Mouse (Mus musculus) kidney, adult 2 months (tissue): ENCODE results near the gene Ankrd39. TPM values are rescaled to one million over a fixed set of nuclear protein-coding genes. Genes with fewer than 3 reads are reported as not detected.
A peak's percentile ranks its signal among the peaks of the same experiment; 100 is the strongest.

Source experiments
- DNase-seq: peaks from one replicate; pipeline ENCODE4 v3.0.0; 2021
- H3K27ac ChIP-seq: fragments of 200-500 bp; 2 replicates; pipeline ENCODE4 v1.5.1; 2012; ENCODE audit warnings: low read depth, low read length, control low read depth, inconsistent platforms; ENCODE audit not compliant: insufficient read depth
- H3K27me3 ChIP-seq: fragments of 200-500 bp; replicated peaks from 2 replicates; pipeline ENCODE4 v1.6.1; 2012; ENCODE audit warnings: mild to moderate bottlenecking, moderate library complexity, low read length, inconsistent platforms; ENCODE audit not compliant: control insufficient read depth, insufficient read depth
- H3K36me3 ChIP-seq: fragments of 200-500 bp; 2 replicates; pipeline ENCODE4 v1.6.1; 2012; ENCODE audit warnings: mild to moderate bottlenecking, moderate library complexity, low read length, inconsistent platforms; ENCODE audit not compliant: control insufficient read depth, insufficient read depth
- H3K4me1 ChIP-seq: fragments of 200-500 bp; 2 replicates; pipeline ENCODE4 v1.6.1; 2011; ENCODE audit warnings: low read length; ENCODE audit not compliant: control insufficient read depth, insufficient read depth
- H3K4me3 ChIP-seq: fragments of 200-500 bp; 2 replicates; pipeline ENCODE4 v1.5.1; 2011; ENCODE audit warnings: mild to moderate bottlenecking, low read depth, low read length, control low read depth; ENCODE audit not compliant: insufficient read depth
- CTCF ChIP-seq: fragments of 200-500 bp; conservative IDR thresholded peaks from 2 replicates; pipeline ENCODE4 v1.5.1; 2011; ENCODE audit warnings: low read depth, mild to moderate bottlenecking, control low read depth, low read length, moderate library complexity, mixed read lengths; ENCODE audit not compliant: insufficient read depth, insufficient read length
- POLR2A ChIP-seq: fragments of 200-500 bp; IDR thresholded peaks from one replicate; pipeline ENCODE4 v1.6.1; 2011; ENCODE audit warnings: low read depth, low read length, control low read depth
- WGBS: fragments of 180-500 bp; shearing (Covaris S2); methylation state at CpG from one replicate; pipeline ENCODE4 v1.1.7; 2018; 5-methylcytosine and 5-hydroxymethylcytosine counted together
- polyA plus RNA-seq: library from polyadenylated mRNA; depleted of rRNA; stranded (reverse); fragments of >200 nt; gene quantifications from 2 replicates; pipeline ENCODE4 v1.2.3, GENCODE M21; 2012

The Ankrd39 gene
- polyA plus RNA-seq, 1 experiment = 16.8 TPM

DNA sequence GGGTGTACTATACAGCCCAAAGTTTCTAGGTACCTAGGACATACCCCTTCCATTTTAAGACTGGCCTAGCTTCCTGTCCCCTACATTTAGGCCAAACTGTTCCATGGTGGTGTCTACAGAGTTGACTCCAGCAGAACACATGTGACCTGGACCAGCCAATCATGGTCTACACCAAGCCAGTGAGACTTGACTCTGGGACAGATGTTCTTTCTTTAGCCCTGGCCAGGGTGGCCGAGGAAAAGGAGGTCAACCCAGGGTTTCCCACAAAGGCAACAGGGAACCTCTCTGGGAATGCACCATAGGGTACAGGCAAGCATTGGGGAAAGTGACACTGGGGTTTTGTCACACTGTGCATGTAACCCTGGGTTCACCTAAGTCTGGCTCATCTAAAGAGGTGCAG, 25.5 kb upstream of the Ankrd39 start:
- Histone ChIP-seq H3K4me3 (no peak overlapping the region), H3K27me3 (no peaks in the 10 kb centered on the region), H3K4me1 (0 out of 2 replicates have a peak, but pooled peaks cover 2% of the 10 kb centered on the region), H3K27ac (peak overlapping the region; percentile 58; the same call in 1 of the 2 replicates), H3K36me3 (no peaks in the 10 kb centered on the region)
- WGBS = 68% methylated on average over 1 of the region's 1 CpGs
- peak; percentile 35 for DNase-seq
- TF ChIP-seq POLR2A (no peak), CTCF (no peak)

DNA sequence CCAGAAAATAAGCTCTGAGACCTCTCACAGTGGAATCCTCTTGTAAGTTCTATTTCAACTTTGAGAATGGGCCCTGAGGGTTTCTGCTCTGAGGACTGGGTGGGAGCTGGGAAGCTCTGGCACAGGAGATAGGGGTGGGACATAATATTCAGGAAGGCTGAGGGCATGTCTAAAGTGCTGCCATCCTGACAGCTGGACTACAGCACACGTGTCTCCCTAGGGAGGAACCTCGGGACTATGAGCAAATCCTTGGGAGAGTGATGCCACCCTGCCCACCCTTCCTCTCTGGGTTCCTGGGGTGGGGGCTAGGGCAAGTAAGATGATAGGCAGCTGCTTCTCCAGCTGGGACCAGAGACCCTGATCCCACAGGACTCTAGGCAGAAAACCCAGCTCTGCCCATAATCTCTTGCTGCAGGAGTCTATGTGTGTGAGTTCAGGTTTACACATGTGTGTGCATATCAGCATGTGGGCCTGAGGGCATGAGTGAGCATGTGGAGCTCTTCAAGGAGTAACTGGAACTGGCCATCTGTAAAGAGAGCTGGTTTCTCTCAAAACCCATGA, 25.0 kb upstream of the Ankrd39 start:
- no peak for DNase-seq
- Histone ChIP-seq H3K27me3 (no peaks in the 10 kb centered on the region), H3K4me1 (0 out of 2 replicates have a peak, but pooled peaks cover 2% of the 10 kb centered on the region), H3K36me3 (no peaks in the 10 kb centered on the region), H3K4me3 (no peak overlapping the region), H3K27ac (peak overlapping the region; percentile 58; the same call in 1 of the 2 replicates)
- TF ChIP-seq CTCF (no peak), POLR2A (no peak)
- WGBS = 82% methylated on average over 2 of the region's 2 CpGs

DNA sequence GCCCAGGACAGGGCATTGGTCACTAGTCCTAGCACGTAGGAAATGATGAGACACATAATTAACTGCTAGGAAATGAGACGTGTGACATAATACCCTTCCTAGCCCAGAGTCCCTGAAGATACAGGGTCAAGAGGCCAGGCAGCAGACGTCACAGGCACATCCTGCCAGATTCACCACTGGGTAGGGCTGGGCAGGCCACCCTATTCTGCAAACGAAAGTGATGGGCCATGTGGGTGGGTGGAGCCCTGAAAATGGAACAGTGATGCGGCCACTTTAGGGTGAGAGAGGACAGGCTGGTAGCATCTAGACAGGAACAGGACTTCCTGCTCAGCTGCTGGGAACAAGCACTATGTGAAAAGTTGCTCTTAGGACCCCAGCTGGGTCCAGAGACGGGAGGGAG, 24.4 kb upstream of the Ankrd39 start:
- 52% methylated on average over 6 of the region's 6 CpGs for WGBS
- DNase-seq = peak; percentile 91
- H3K4me1 ChIP-seq = 0 out of 2 replicates have a peak, but pooled peaks cover 2% of the 10 kb centered on the region
- H3K27ac ChIP-seq = peak overlapping the region; percentile 58; the same call in 1 of the 2 replicates
- TF ChIP-seq POLR2A (no peak), CTCF (no peak)
- H3K4me3 ChIP-seq = no peak overlapping the region
- no peaks in the 10 kb centered on the region for H3K27me3 ChIP-seq
- no peaks in the 10 kb centered on the region for H3K36me3 ChIP-seq

DNA sequence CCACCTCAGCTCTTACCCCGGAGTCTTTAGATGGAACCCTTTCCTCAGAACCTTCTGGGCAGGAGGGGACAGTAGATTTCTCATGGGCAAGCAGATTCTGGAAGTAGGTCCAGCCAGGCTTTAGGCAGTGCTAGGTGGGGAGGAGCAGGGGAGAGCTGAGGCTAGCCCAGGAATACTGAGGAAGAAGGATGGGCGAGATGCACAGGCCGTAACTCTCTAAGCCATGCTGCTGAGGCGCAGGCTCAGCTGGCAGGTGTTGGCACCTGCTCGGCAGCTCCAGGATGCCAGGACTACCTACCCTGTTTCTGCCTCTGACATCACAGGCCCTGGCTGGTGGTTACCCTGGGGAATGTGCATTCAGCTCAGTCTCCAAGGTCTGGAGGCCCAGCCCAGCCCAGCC, 23.1 kb upstream of the Ankrd39 start:
- no peak overlapping the region for H3K27ac ChIP-seq
- no peak for TF ChIP-seq POLR2A
- TF ChIP-seq CTCF = no peak
- H3K27me3 ChIP-seq = no peaks in the 10 kb centered on the region
- no peaks in the 10 kb centered on the region for H3K36me3 ChIP-seq
- 0 out of 2 replicates have a peak, but pooled peaks cover 2% of the 10 kb centered on the region for H3K4me1 ChIP-seq
- DNase-seq = no peak
- no peak overlapping the region for H3K4me3 ChIP-seq
- WGBS = 87% methylated on average over 5 of the region's 5 CpGs

DNA sequence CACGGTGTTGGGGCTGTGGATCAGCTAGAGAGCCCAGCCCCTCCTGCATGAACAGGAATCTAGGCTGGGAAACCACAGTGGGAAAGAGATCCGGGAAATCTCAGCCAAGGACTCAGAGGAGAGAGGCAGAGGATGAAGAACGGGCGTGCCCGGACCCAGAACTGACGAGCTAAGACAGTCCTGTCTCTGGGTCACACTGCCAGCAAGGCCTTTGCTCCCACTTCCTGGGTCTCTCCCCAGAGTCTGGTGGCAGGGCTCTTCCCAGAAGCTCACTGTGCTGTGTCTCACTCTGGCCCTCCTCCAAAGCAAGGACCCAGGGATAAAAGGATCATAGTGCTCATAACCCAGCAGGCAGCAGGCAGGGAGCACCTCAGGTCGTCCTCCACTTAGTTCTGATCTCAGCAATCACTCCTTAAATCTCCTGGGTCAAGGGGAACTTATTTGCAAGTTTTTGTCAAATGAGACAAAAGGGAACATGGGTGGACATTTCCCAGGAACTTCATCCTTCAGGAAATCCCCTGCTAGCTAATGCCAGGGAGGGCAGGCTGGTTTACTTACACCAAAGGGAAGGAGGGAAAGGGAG, 22.5 kb upstream of the Ankrd39 start:
- H3K36me3 ChIP-seq = no peaks in the 10 kb centered on the region
- 45% methylated on average over 7 of the region's 7 CpGs for WGBS

DNA sequence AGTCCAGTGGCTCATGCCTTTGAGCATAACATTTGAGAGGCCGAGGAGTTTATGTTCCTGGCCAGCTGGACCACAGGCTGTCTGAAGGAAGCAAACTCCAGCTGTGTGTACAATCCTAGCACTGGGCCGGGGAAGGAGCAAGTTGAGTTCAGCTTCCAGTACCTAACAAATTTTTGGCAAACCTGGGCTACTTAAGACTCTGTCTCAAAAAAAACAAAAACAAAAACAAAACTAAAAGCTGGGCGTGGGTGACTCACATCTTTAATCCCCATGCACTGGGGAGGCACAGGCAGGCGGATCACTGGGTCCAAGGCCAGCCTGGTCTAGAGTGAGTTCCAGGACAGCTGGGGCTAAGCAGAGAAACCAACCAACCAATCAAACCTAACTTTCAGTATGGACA, 21.5 kb upstream of the Ankrd39 start:
- Histone ChIP-seq H3K36me3 (no peaks in the 10 kb centered on the region), H3K4me3 (no peak overlapping the region), H3K27me3 (no peaks in the 10 kb centered on the region), H3K4me1 (0 out of 2 replicates have a peak, but pooled peaks cover 4% of the 10 kb centered on the region), H3K27ac (peak overlapping the region; percentile 49; the same call in 1 of the 2 replicates)
- DNase-seq = no peak
- TF ChIP-seq CTCF (no peak), POLR2A (no peak)
- WGBS = 59% methylated on average over 4 of the region's 4 CpGs

More for the DNA sequence above, 22.5 kb upstream of the Ankrd39 start:
- peak overlapping the region; percentile 49 for H3K27ac ChIP-seq
- H3K4me3 ChIP-seq = no peak overlapping the region
- no peak for TF ChIP-seq CTCF
- no peak for TF ChIP-seq POLR2A
- 0 out of 2 replicates have a peak, but pooled peaks cover 2% of the 10 kb centered on the region for H3K4me1 ChIP-seq
- DNase-seq = no peak
- H3K27me3 ChIP-seq = no peaks in the 10 kb centered on the region
